Mouse (Mus musculus) hindbrain, embryonic 16.5 days (tissue): Measurements from ENCODE around the gene Tbxas1. TPM values are rescaled to one million over a fixed set of nuclear protein-coding genes. Genes with fewer than 3 reads are reported as not detected.

ENCODE experiments used
- ATAC-seq: fragments of 200-750 bp; cut with Nextera tagmentation; 2 replicates; pipeline ENCODE4 v1.8.0; 2017; ENCODE audit warnings: moderate TSS enrichment, moderate library complexity
- H3K27ac ChIP-seq: fragments of 300-500 bp; sonication (generic); 2 replicates; pipeline ENCODE4 v1.5.1; 2014; ENCODE audit warnings: low read depth, mild to moderate bottlenecking, control low read depth, low read length, moderate library complexity
- H3K27me3 ChIP-seq: fragments of 300-500 bp; sonication (generic); replicated peaks from 2 replicates; pipeline ENCODE4 v1.6.1; 2014; ENCODE audit warnings: low read length; ENCODE audit not compliant: control insufficient read depth, insufficient read depth
- H3K36me3 ChIP-seq: fragments of 300-500 bp; sonication (generic); 2 replicates; pipeline ENCODE4 v1.6.1; 2014; ENCODE audit warnings: mild to moderate bottlenecking, low read length, moderate library complexity, mixed read lengths; ENCODE audit not compliant: control insufficient read depth, insufficient read depth
- H3K4me1 ChIP-seq: fragments of 300-500 bp; sonication (generic); 2 replicates; pipeline ENCODE4 v1.6.1; 2014; ENCODE audit warnings: low read depth, low read length; ENCODE audit not compliant: control insufficient read depth, insufficient read depth
- H3K4me2 ChIP-seq: fragments of 300-500 bp; sonication (generic); 2 replicates; pipeline ENCODE4 v1.6.1; 2014; ENCODE audit warnings: mild to moderate bottlenecking, low read length, control low read depth, moderate library complexity
- H3K4me3 ChIP-seq: fragments of 300-500 bp; sonication (generic); 2 replicates; pipeline ENCODE4 v1.5.1; 2014; ENCODE audit warnings: mild to moderate bottlenecking, low read length, control low read depth, moderate library complexity
- H3K9ac ChIP-seq: fragments of 300-500 bp; sonication (generic); 2 replicates; pipeline ENCODE4 v1.6.1; 2014; ENCODE audit warnings: low read depth, mild to moderate bottlenecking, control low read depth, low read length, moderate library complexity
- H3K9me3 ChIP-seq: fragments of 300-500 bp; sonication (generic); 2 replicates; pipeline ENCODE4 v1.6.1; 2014; ENCODE audit warnings: mild to moderate bottlenecking, low read length, moderate library complexity; ENCODE audit not compliant: control insufficient read depth
- WGBS: fragments of 180-500 bp; shearing (Covaris S2); extraction: QIAGEN DNeasy Blood & Tissue Kit; methylation state at CpG from one replicate; pipeline ENCODE4 v1.1.7; 2014; 5-methylcytosine and 5-hydroxymethylcytosine counted together
- polyA plus RNA-seq: library from polyadenylated mRNA; unstranded; fragments of >200 nt; fragmentation: Nextera tagmentation; extraction: Ambion mirVana; gene quantifications from 2 replicates; pipeline ENCODE4 v1.2.1, GENCODE M21; 2015

Gene Tbxas1
- polyA plus RNA-seq, 1 experiment from 2014 or later, result 2.0 TPM

DNA sequence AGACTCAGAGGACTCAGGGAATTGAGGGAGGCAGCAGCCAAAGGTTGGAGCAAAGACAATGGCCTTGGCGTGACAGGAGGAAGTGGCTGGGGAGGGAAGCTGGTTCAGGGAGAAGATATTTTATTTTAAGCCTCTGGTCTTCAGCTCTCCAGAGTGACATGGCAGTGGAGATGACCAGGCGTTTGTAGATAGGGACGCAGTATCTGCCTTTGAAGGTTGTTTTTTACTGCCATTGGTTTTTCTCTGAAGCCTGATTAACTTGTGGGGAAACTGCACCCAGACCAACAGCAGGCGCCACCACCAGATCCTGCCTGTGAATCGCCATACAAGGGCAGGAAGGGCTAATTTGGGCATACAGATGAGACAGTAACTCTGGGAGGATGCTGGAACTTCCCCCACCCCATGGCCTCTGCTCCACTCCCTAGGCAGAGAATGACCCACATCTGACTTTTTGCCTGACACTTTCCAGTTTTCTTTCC is 74.5 kb downstream of the Tbxas1 start:
- H3K27me3 ChIP-seq, result no peaks in the 10 kb centered on the region
- no peaks in the 10 kb centered on the region for H3K36me3 ChIP-seq
- H3K27ac ChIP-seq, result no peak overlapping the region
- H3K9ac ChIP-seq, result no peak overlapping the region
- H3K9me3 ChIP-seq, result no peaks in the 10 kb centered on the region
- H3K4me1 ChIP-seq, result no peaks in the 10 kb centered on the region
- no peak overlapping the region for H3K4me2 ChIP-seq
- no peak overlapping the region for H3K4me3 ChIP-seq
- 80% methylated on average over 5 of the region's 5 CpGs for WGBS
- ATAC-seq, result no peak

GRCm38 (mm10) chr6:38950341-38950740 is 75.1 kb downstream of the Tbxas1 start:
- Histone ChIP-seq H3K27ac (no peak overlapping the region), H3K4me2 (no peak overlapping the region), H3K4me3 (no peak overlapping the region), H3K9ac (no peak overlapping the region), H3K36me3 (no peaks in the 10 kb centered on the region), H3K27me3 (no peaks in the 10 kb centered on the region), H3K4me1 (no peaks in the 10 kb centered on the region), H3K9me3 (no peaks in the 10 kb centered on the region)
- 65% methylated on average over 4 of the region's 4 CpGs for WGBS
- ATAC-seq, result no peak

DNA sequence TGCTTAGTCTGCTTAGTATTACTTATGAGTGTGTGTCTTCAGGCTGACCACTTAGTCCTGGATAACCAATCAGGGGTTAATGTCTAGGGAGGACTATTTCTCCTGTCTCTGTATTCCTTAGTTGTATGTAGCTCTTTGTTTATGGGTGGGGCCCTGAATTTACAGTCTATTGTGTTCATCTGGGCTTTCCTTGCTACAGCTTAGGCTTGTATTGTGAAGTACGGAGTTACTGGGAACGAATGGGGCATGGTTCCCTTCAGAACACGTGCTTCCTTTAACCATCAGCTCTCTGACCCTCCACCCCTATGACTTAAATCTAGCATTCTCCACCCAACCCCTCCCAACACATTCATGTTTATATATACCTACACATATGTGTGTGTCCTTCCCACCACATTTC is 75.6 kb downstream of the Tbxas1 start:
- H3K27ac ChIP-seq, result no peak overlapping the region
- H3K4me1 ChIP-seq, result no peaks in the 10 kb centered on the region
- H3K9ac ChIP-seq, result no peak overlapping the region
- no peak overlapping the region for H3K4me2 ChIP-seq
- no peaks in the 10 kb centered on the region for H3K36me3 ChIP-seq
- H3K27me3 ChIP-seq, result no peaks in the 10 kb centered on the region
- H3K9me3 ChIP-seq, result no peaks in the 10 kb centered on the region
- ATAC-seq, result no peak
- WGBS, result 83% methylated on average over 3 of the region's 3 CpGs
- no peak overlapping the region for H3K4me3 ChIP-seq

- 84% methylated on average over 2 of the region's 2 CpGs for WGBS
- no peaks in the 10 kb centered on the region for H3K9me3 ChIP-seq
- no peaks in the 10 kb centered on the region for H3K27me3 ChIP-seq
- no peak overlapping the region for H3K27ac ChIP-seq
- H3K4me3 ChIP-seq, result no peak overlapping the region
- H3K4me2 ChIP-seq, result no peak overlapping the region
- H3K36me3 ChIP-seq, result no peaks in the 10 kb centered on the region
- ATAC-seq, result no peak
- H3K9ac ChIP-seq, result no peak overlapping the region
- peaks cover 3% of the 10 kb centered on the region; the same call in 1 of the 2 replicates for H3K4me1 ChIP-seq
Measured at GRCm38 (mm10) chr6:38956641-38957040, 81.4 kb downstream of the Tbxas1 start.

GRCm38 (mm10) chr6:38957246-38957645 is 82.0 kb downstream of the Tbxas1 start:
- Histone ChIP-seq H3K4me1 (peaks cover 3% of the 10 kb centered on the region; the same call in 1 of the 2 replicates), H3K4me3 (no peak overlapping the region), H3K9ac (no peak overlapping the region), H3K9me3 (no peaks in the 10 kb centered on the region), H3K27ac (no peak overlapping the region), H3K27me3 (no peaks in the 10 kb centered on the region), H3K36me3 (no peaks in the 10 kb centered on the region), H3K4me2 (no peak overlapping the region)
- ATAC-seq, result no peak
- WGBS, result 77% methylated on average over 5 of the region's 5 CpGs

DNA sequence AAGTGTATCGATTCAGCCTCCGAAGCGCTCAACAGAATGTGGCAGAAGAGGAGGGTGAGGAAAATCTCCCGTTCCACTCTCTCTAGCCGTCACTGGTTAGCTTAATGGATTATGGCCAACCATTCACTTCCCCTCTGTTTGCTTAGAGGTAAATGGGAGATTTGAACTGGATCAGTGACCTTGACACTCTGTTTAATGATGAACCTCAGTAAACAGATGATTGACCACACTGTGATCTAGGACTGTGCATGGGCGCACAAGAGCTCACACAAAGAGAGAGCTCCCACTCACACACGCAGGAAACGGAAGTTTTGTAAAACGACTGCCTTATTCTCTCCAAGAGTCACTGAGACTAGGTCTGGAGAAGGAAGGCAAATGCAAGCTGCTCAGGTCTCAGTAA is 84.3 kb downstream of the Tbxas1 start:
- WGBS, result 86% methylated on average over 9 of the region's 9 CpGs

DNA sequence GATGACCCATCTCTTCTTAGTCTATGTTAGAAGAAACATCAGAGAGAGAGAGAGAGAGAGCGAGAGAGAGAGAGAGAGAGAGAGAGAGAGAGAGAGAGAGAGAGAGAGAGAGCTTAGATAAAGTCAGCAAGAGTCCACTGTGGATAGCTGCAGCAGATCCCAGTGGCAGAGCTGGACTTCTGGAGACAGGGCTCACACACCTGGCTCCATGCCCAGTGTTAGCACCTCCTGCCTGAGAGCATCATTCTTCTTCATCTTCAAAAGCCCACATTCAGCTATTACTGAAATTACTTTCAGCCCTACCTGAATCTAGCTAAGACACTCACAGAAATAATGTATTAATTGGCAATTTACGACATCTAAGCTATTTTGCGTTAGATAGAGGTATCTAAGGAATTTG is 85.2 kb downstream of the Tbxas1 start:
- H3K27ac ChIP-seq, result no peak overlapping the region
- no peaks in the 10 kb centered on the region for H3K9me3 ChIP-seq
- 72% methylated on average over 3 of the region's 3 CpGs for WGBS
- no peak overlapping the region for H3K4me2 ChIP-seq
- no peaks in the 10 kb centered on the region for H3K27me3 ChIP-seq
- H3K4me3 ChIP-seq, result no peak overlapping the region
- H3K9ac ChIP-seq, result no peak overlapping the region
- ATAC-seq, result 0 out of 2 replicates have a peak, but pooled peaks have one; percentile 6
- no peaks in the 10 kb centered on the region for H3K36me3 ChIP-seq
- peaks cover 3% of the 10 kb centered on the region; the same call in 1 of the 2 replicates for H3K4me1 ChIP-seq

More for the DNA sequence above, 84.3 kb downstream of the Tbxas1 start:
- no peak overlapping the region for H3K4me3 ChIP-seq
- no peak overlapping the region for H3K27ac ChIP-seq
- H3K9ac ChIP-seq, result no peak overlapping the region
- no peak for ATAC-seq
- no peaks in the 10 kb centered on the region for H3K27me3 ChIP-seq
- no peaks in the 10 kb centered on the region for H3K36me3 ChIP-seq
- peaks cover 3% of the 10 kb centered on the region; the same call in 1 of the 2 replicates for H3K4me1 ChIP-seq
- no peak overlapping the region for H3K4me2 ChIP-seq
- no peaks in the 10 kb centered on the region for H3K9me3 ChIP-seq

DNA sequence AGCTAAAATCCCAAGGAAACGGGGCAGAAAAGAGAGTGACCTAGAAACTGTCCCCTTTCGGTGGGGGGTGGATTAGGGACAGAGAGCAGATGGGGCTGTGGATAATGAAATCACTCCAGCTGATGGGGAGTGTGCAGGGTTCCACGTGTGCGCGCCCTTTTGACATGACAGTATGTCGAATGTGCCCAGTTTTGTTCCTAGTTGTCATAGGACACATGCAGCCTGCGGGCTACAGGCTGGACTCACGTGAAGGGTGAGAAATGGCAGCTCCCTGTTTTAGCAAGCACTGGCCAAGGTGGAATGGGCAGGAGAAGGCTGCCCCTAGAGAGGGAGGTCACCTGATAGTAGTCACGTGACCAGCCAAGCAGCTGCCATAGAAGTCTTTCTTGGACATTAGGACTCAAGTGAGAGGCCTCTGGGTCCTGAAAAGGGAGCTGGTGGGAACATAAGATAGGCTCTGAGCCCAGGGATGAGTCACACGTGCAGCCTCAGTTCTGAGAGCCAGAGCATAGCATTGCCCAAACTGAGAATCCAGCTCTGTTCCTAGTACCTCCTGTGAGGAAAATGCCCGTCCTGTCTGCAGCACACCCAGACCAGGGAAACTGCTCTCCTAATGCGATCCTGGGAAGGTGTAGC is 85.7 kb downstream of the Tbxas1 start:
- 64% methylated on average over 12 of the region's 12 CpGs for WGBS

DNA sequence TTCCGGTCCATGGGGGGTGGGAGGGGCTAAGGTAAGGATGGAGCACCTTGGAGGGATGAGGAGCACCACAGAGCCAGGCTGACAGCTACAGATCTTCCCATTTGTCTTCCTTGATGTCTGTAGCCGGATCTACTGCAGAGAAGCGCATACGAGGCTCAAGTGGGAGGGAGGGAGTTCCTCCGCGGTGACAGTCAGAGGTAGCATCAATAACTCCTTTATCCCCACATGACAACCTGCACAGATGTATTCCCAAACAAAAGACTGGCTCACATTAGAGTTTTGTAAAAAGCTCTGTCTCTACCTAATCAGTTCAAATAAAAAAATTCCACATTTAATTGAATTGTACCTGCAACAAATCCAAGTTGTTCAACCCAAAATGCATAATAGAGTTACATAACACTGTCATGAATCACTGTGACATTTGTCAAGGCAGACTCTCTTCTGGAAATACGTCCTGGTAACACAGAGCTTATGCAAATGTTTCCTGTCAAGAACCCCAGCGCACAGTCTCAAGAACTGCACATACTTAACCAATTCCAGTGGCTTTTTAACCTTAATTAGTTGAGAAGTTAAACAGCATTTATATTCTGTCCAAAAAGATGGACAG is 86.3 kb downstream of the Tbxas1 start:
- peak; percentile 40; the same call in 1 of the 2 replicates for ATAC-seq
- 47% methylated on average over 8 of the region's 8 CpGs for WGBS
- H3K4me1 ChIP-seq, result peaks cover 3% of the 10 kb centered on the region; the same call in 1 of the 2 replicates
- H3K4me3 ChIP-seq, result no peak overlapping the region
- no peaks in the 10 kb centered on the region for H3K36me3 ChIP-seq
- H3K9ac ChIP-seq, result no peak overlapping the region
- H3K9me3 ChIP-seq, result no peaks in the 10 kb centered on the region
- no peak overlapping the region for H3K4me2 ChIP-seq
- H3K27ac ChIP-seq, result no peak overlapping the region
- no peaks in the 10 kb centered on the region for H3K27me3 ChIP-seq

More for the DNA sequence above, 85.7 kb downstream of the Tbxas1 start:
- H3K4me1 ChIP-seq, result peaks cover 3% of the 10 kb centered on the region; the same call in 1 of the 2 replicates
- no peak overlapping the region for H3K4me3 ChIP-seq
- no peak overlapping the region for H3K4me2 ChIP-seq
- peak; percentile 67 for ATAC-seq
- no peaks in the 10 kb centered on the region for H3K27me3 ChIP-seq
- H3K36me3 ChIP-seq, result no peaks in the 10 kb centered on the region
- H3K9me3 ChIP-seq, result no peaks in the 10 kb centered on the region
- H3K9ac ChIP-seq, result no peak overlapping the region
- no peak overlapping the region for H3K27ac ChIP-seq
